Mouse (Mus musculus): Measurements from ENCODE around the gene Camta1. TPM values are rescaled to one million over a fixed set of nuclear protein-coding genes. Genes with fewer than 3 reads are reported as not detected.

Gene Camta1
- polyA plus RNA-seq, 2 experiments, result 7.3 to 32.8 TPM

DNA sequence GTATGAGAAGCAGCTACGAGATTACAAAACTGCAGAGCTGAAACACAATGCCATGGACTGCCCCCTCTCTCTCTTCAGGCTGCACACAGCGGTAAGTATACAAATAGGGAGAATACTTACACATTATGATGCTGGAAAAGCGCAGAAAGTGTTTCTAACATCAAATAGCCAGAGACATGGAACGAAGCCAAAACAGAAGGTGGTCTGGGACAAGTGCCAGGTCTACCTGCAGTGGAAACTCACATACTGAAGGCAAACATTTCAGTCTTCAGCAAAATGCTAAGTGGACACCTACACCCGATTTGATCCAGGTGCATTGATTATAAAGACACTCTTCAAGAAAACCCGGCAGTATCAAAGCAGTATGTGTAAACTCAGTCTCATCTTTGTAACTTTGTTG is 84.2 kb downstream of the Camta1 start:
- no peaks in the 10 kb centered on the region for H3K27me3 ChIP-seq (ENCODE audit: control insufficient read depth, insufficient read depth, low read length)
- H3K27ac ChIP-seq, result no peak overlapping the region
- TF ChIP-seq EP300 (IDR thresholded peaks at IDR 0.05; ENCODE audit: low read depth) (no peak), CTCF (IDR thresholded peaks at IDR 0.05; ENCODE audit: low read depth) (no peak)
- H3K9me3 ChIP-seq (ENCODE audit: control insufficient read depth, low read length), result no peaks in the 10 kb centered on the region
- H3K4me2 ChIP-seq (ENCODE audit: low read depth), result no peak overlapping the region
- DNase-seq (ENCODE audit: low read depth in 3 of 3, low spot score in 3 of 3) (no peak), ATAC-seq (ENCODE audit: insufficient read depth) (no peak)
- H3K36me3 ChIP-seq (replicated peaks; ENCODE audit: control insufficient read depth, insufficient read depth, low read depth), result no peaks in the 10 kb centered on the region
- H3K9ac ChIP-seq (replicated peaks), result no peak overlapping the region
- H3K4me1 ChIP-seq (replicated peaks; ENCODE audit: control insufficient read depth in 2 of 2, insufficient read depth in 2 of 2, low read length in 1 of 2), result no peaks in the 10 kb centered on the region
- H3K4me3 ChIP-seq (ENCODE audit: insufficient read depth in 1 of 2, low read depth in 2 of 2, low read length in 2 of 2), result no peak overlapping the region
- 79% methylated on average over 6 of the region's 6 CpGs for WGBS (ENCODE audit: insufficient replicate concordance)

- no peak overlapping the region for H3K4me3 ChIP-seq (ENCODE audit: insufficient read depth in 1 of 2, low read depth in 2 of 2, low read length in 2 of 2)
- no peak overlapping the region for H3K4me2 ChIP-seq (ENCODE audit: low read depth)
- no peak for TF ChIP-seq EP300 (IDR thresholded peaks at IDR 0.05; ENCODE audit: low read depth)
- no peak for TF ChIP-seq CTCF (IDR thresholded peaks at IDR 0.05; ENCODE audit: low read depth)
- WGBS (ENCODE audit: insufficient replicate concordance), result 75% methylated on average over 7 of the region's 7 CpGs
- H3K27ac ChIP-seq, result no peak overlapping the region
- H3K36me3 ChIP-seq (replicated peaks; ENCODE audit: control insufficient read depth, insufficient read depth, low read depth), result no peaks in the 10 kb centered on the region
- no peaks in the 10 kb centered on the region for H3K27me3 ChIP-seq (ENCODE audit: control insufficient read depth, insufficient read depth, low read length)
- ATAC-seq (ENCODE audit: insufficient read depth) (no peak), DNase-seq (ENCODE audit: low read depth in 3 of 3, low spot score in 3 of 3) (no peak)
- no peaks in the 10 kb centered on the region for H3K4me1 ChIP-seq (replicated peaks; ENCODE audit: control insufficient read depth in 2 of 2, insufficient read depth in 2 of 2, low read length in 1 of 2)
- no peaks in the 10 kb centered on the region for H3K9me3 ChIP-seq (ENCODE audit: control insufficient read depth, low read length)
- no peak overlapping the region for H3K9ac ChIP-seq (replicated peaks)
These were observed 86.2 kb downstream of the Camta1 start for GRCm38 (mm10) chr4:151775441-151775840.

DNA sequence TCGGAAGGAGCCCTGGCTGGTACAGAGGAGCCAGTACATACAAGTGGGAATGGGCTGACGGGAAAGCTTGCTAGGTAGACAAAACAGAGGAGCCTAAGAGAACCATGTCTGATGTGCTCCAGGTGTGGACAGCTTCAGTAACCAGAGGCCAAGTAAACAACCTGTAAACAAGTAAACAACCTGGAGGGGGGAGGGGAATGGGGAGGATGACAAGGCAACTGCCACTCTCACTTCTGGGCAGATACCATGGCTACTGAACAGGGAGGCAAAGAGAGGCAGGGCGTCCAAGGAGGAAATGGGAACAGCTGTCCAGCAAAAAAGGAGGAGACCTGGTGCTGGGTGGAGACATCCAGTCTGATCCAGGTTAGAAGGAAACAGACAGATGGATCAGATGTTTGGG is 88.0 kb downstream of the Camta1 start:
- Histone ChIP-seq H3K4me2 (ENCODE audit: low read depth) (no peak overlapping the region), H3K27me3 (ENCODE audit: control insufficient read depth, insufficient read depth, low read length) (no peaks in the 10 kb centered on the region), H3K9ac (replicated peaks) (no peak overlapping the region), H3K4me1 (replicated peaks; ENCODE audit: control insufficient read depth in 2 of 2, insufficient read depth in 2 of 2, low read length in 1 of 2) (no peaks in the 10 kb centered on the region), H3K27ac (no peak overlapping the region), H3K36me3 (replicated peaks; ENCODE audit: control insufficient read depth, insufficient read depth, low read depth) (no peaks in the 10 kb centered on the region), H3K4me3 (ENCODE audit: insufficient read depth in 1 of 2, low read depth in 2 of 2, low read length in 2 of 2) (no peak overlapping the region), H3K9me3 (ENCODE audit: control insufficient read depth, low read length) (no peaks in the 10 kb centered on the region)
- DNase-seq (ENCODE audit: low read depth in 3 of 3, low spot score in 3 of 3) (no peak), ATAC-seq (ENCODE audit: insufficient read depth) (peak; percentile 59; the same call in 1 of the 2 replicates)
- TF ChIP-seq CTCF (IDR thresholded peaks at IDR 0.05; ENCODE audit: low read depth), result no peak
- TF ChIP-seq EP300 (IDR thresholded peaks at IDR 0.05; ENCODE audit: low read depth), result no peak
- 74% methylated on average over 3 of the region's 3 CpGs for WGBS (ENCODE audit: insufficient replicate concordance)

DNA sequence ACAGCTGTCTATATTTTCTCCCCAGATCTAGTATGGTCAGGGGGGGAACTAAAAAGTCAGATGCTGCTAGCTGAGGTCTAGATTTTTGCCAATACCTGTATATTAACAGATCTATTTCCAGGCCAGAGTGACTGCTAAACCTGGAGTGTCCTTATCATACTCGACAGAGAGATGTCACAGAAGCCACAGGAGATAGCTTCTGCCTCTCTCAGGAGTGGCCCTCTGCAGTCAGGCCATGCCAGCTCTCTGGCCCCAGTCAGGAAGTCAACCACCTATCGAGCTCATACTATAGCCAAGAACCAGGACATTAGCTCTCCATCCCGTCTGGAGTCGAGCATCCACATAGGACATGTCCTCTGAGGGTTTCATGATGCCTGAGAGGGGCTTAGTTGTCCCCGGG is 88.7 kb downstream of the Camta1 start:
- TF ChIP-seq EP300 (IDR thresholded peaks at IDR 0.05; ENCODE audit: low read depth) (no peak), CTCF (IDR thresholded peaks at IDR 0.05; ENCODE audit: low read depth) (no peak)
- H3K36me3 ChIP-seq (replicated peaks; ENCODE audit: control insufficient read depth, insufficient read depth, low read depth), result no peaks in the 10 kb centered on the region

DNA sequence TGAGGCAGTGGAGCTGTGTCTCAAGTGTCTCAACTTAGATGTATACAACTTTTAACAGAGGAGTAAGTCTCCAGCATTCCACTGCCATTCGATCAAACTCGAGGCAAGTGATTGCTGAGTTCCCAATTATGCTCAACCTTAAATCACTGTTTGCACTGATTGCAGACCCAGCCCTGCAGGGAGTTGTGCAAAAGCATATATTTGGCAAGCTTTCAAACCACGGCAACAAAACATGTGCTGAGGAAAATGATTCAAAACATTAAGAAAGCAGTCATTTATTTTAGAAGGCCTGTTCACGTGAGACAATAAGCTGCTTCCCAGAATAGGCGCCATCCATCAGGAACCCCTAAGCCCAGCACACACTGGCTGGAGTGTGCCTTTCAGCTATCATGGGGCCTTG is 91.0 kb downstream of the Camta1 start:
- Histone ChIP-seq H3K27me3 (ENCODE audit: control insufficient read depth, insufficient read depth, low read length) (no peaks in the 10 kb centered on the region), H3K9me3 (ENCODE audit: control insufficient read depth, low read length) (no peaks in the 10 kb centered on the region)
- no peak for TF ChIP-seq EP300 (IDR thresholded peaks at IDR 0.05; ENCODE audit: low read depth)
- TF ChIP-seq CTCF (IDR thresholded peaks at IDR 0.05; ENCODE audit: low read depth), result no peak

More for the DNA sequence above, 88.7 kb downstream of the Camta1 start:
- 57% methylated on average over 5 of the region's 5 CpGs for WGBS (ENCODE audit: insufficient replicate concordance)
- Histone ChIP-seq H3K9ac (replicated peaks) (no peak overlapping the region), H3K9me3 (ENCODE audit: control insufficient read depth, low read length) (no peaks in the 10 kb centered on the region), H3K4me3 (ENCODE audit: insufficient read depth in 1 of 2, low read depth in 2 of 2, low read length in 2 of 2) (no peak overlapping the region), H3K4me1 (replicated peaks; ENCODE audit: control insufficient read depth in 2 of 2, insufficient read depth in 2 of 2, low read length in 1 of 2) (no peaks in the 10 kb centered on the region), H3K4me2 (ENCODE audit: low read depth) (no peak overlapping the region), H3K27me3 (ENCODE audit: control insufficient read depth, insufficient read depth, low read length) (no peaks in the 10 kb centered on the region), H3K27ac (no peak overlapping the region)
- ATAC-seq (ENCODE audit: insufficient read depth), result peak; percentile 29; the same call in 1 of the 2 replicates
- DNase-seq (ENCODE audit: low read depth in 3 of 3, low spot score in 3 of 3), result no peak

More for the DNA sequence above, 91.0 kb downstream of the Camta1 start:
- Histone ChIP-seq H3K36me3 (replicated peaks; ENCODE audit: control insufficient read depth, insufficient read depth, low read depth) (no peaks in the 10 kb centered on the region), H3K4me1 (replicated peaks; ENCODE audit: control insufficient read depth in 2 of 2, insufficient read depth in 2 of 2, low read length in 1 of 2) (no peaks in the 10 kb centered on the region), H3K27ac (no peak overlapping the region), H3K4me2 (ENCODE audit: low read depth) (no peak overlapping the region), H3K9ac (replicated peaks) (no peak overlapping the region), H3K4me3 (ENCODE audit: insufficient read depth in 1 of 2, low read depth in 2 of 2, low read length in 2 of 2) (no peak overlapping the region)
- WGBS (ENCODE audit: insufficient replicate concordance), result 70% methylated on average over 5 of the region's 5 CpGs
- no peak for DNase-seq (ENCODE audit: low read depth in 3 of 3, low spot score in 3 of 3)
- no peak for ATAC-seq (ENCODE audit: insufficient read depth)
